Mouse (Mus musculus): Measurements from ENCODE around the gene Slc25a19. TPM values are rescaled to one million over a fixed set of nuclear protein-coding genes. Genes with fewer than 3 reads are reported as not detected.

The Slc25a19 gene
- polyA plus RNA-seq, 1 experiment = 88.3 TPM

DNA sequence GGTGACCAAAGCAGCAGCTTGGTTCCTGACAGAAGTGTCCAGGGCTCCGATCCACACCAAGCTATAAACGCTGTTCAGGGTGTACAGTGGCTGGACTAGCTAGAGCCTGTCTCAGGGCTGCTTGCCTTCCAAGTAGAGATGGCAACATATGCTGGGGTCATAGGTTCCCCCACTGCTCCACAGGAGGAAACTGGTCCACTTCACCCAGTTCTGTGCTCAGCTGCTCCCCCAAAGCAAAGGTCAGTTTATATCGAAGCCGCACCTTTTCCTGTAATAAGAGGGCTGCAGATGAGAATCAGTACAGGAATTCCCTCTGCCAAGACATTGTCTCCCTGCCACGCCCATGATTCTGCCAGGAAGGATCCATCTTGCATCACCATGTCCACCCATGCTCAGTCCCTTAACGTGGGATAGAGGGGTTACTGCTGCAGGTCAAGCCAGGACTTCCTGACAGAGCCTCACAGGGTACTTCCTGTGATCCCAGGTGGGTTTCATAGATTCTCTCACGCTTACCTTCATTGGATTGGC, 42.5 kb downstream of the Slc25a19 start:
- Histone ChIP-seq H3K27ac (ENCODE audit: insufficient read depth, low read length) (no peak overlapping the region), H3K4me3 (ENCODE audit: insufficient read depth, low read length) (no peak overlapping the region), H3K4me1 (ENCODE audit: control insufficient read depth, insufficient read depth, low read length) (no peaks in the 10 kb centered on the region)
- TF ChIP-seq POLR2A (IDR thresholded peaks at IDR 0.05; ENCODE audit: extremely low read depth, insufficient read depth, low read length) (no peak), CTCF (IDR thresholded peaks at IDR 0.05; ENCODE audit: extremely low read depth, insufficient read depth, low read length) (no peak)

DNA sequence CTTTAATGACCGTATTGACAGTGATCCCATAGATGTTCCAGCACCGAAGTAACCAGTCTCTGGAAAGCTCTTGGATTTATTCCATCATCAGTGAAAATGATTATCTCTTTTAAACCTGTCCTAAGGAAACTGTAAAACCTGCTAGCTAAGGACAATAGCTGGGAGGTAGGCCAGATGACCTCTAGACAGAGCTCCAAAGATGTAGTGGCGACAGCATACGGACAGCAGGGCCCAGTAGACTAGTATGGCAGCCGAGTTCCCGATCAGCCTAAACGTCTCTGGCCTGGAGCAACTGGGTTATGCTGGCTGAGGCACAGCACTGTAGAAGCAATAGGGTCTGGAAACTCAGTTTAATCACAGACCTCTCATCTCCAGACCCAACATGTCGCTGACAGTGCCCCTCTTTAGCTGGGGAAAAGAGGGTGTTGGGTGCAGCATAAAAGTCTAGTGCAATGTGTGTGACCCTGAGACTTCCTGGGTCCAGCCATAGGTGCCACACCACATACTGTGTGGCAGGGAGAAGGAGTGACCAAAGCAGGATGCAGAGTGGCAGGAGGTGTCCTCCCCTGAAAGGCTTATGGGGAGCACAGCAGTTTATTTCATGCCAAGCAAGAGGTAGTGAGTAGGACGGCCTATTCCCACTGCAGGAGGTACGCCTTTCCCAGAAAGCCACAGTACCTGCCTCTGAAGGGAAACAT, 43.6 kb downstream of the Slc25a19 start:
- H3K27ac ChIP-seq (ENCODE audit: insufficient read depth, low read length) = no peak overlapping the region
- no peaks in the 10 kb centered on the region for H3K4me1 ChIP-seq (ENCODE audit: control insufficient read depth, insufficient read depth, low read length)
- no peak overlapping the region for H3K4me3 ChIP-seq (ENCODE audit: insufficient read depth, low read length)
- no peak for TF ChIP-seq POLR2A (IDR thresholded peaks at IDR 0.05; ENCODE audit: extremely low read depth, insufficient read depth, low read length)
- no peak for TF ChIP-seq CTCF (IDR thresholded peaks at IDR 0.05; ENCODE audit: extremely low read depth, insufficient read depth, low read length)

DNA sequence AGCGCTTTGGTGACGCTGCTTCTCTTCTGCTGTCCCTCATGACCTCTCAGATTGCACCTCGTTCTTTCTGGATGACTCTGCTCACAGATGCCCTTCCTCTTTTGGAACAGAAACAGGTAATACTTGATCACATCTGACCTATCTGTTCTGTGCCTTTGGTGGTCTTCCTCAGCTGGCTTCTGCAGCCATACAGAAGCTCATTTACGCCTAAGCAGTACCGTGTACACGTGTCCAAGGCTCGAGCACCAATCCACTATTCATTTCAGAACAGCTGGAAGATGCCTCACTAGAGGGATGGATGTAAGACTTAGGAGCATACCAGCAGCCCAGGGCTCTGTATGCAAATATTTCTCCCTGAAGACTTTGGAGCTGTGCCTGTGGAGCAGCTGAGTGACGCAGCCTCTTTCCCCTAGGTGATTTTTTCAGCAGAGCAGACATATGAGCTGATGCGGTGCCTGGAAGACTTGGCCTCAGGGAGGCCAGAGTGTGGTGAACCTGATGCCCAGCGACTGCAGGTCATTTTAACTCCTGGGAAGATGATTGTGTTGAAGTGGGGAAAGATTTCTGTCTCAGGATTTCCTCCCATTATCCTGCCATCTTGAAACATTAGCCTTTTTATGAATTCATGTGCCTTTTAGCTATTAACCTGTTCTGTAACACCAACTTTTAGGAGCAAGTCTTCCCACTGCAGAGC, 45.0 kb downstream of the Slc25a19 start:
- no peak for TF ChIP-seq POLR2A (IDR thresholded peaks at IDR 0.05; ENCODE audit: extremely low read depth, insufficient read depth, low read length)
- TF ChIP-seq CTCF (IDR thresholded peaks at IDR 0.05; ENCODE audit: extremely low read depth, insufficient read depth, low read length) = no peak
- Histone ChIP-seq H3K4me3 (ENCODE audit: insufficient read depth, low read length) (no peak overlapping the region), H3K27ac (ENCODE audit: insufficient read depth, low read length) (no peak overlapping the region), H3K4me1 (ENCODE audit: control insufficient read depth, insufficient read depth, low read length) (no peaks in the 10 kb centered on the region)

DNA sequence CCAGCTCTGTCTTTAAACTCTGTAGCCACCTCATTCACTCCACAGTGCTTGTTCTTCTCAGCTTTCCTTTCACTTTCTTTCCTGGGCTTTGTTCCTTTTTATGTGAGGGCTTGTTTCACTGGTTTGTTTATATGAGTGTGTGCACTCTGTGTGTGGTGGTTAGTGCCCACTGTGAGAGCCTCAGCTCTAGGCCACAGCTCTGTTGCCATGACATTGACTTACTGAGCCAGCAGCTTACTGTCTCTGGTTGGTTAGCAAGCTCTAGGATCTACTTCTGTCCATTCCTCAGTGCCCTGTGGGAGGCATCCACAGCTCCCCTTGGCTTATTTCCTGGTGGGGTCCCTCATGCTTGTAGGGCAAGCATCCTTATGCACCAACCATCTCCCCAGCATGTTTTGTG, 49.0 kb downstream of the Slc25a19 start:
- Histone ChIP-seq H3K27ac (ENCODE audit: insufficient read depth, low read length) (no peak overlapping the region), H3K4me3 (ENCODE audit: insufficient read depth, low read length) (no peak overlapping the region), H3K4me1 (ENCODE audit: control insufficient read depth, insufficient read depth, low read length) (no peaks in the 10 kb centered on the region)
- TF ChIP-seq POLR2A (IDR thresholded peaks at IDR 0.05; ENCODE audit: extremely low read depth, insufficient read depth, low read length) = no peak
- no peak for TF ChIP-seq CTCF (IDR thresholded peaks at IDR 0.05; ENCODE audit: extremely low read depth, insufficient read depth, low read length)

DNA sequence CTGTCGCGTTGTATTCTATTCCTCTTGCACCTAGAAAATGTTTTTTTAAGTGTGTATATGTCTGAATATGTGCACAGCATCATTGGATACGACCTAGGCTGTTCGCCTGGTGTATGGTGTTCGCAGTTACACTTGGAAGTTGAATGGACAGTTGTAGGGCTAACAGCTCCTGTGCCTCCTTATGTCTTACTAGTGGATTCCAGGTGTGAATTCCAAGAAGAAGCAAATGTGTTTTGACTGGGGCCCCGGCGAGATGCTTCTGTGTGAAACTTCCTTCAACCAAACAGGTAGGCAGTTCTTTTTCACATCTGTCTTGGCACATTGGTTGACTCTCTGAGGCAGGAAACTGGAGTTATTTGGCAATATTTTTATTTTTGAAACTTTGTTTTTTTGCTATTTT, 63.1 kb downstream of the Slc25a19 start:
- Histone ChIP-seq H3K4me1 (ENCODE audit: control insufficient read depth, insufficient read depth, low read length) (no peaks in the 10 kb centered on the region), H3K27ac (ENCODE audit: insufficient read depth, low read length) (no peak overlapping the region), H3K4me3 (ENCODE audit: insufficient read depth, low read length) (peak overlapping the region; percentile 76)
- TF ChIP-seq CTCF (IDR thresholded peaks at IDR 0.05; ENCODE audit: extremely low read depth, insufficient read depth, low read length) = no peak
- no peak for TF ChIP-seq POLR2A (IDR thresholded peaks at IDR 0.05; ENCODE audit: extremely low read depth, insufficient read depth, low read length)

Other genes starting within 250 kb of the Slc25a19 start
- gene Cdr2l, start 246.4 kb downstream of the Slc25a19 start, polyA plus RNA-seq (2012; rRNA removed) = 20.6 and 21.5 TPM in 2 replicates
- gene Mrpl58, start 224.5 kb downstream of the Slc25a19 start, polyA plus RNA-seq (2012; rRNA removed) = 121 and 124 TPM in 2 replicates
- gene Atp5h, start 208.3 kb downstream of the Slc25a19 start, polyA plus RNA-seq (2012; rRNA removed) = 720 and 722 TPM in 2 replicates
- 75.0 and 81.1 TPM in 2 replicates for gene Kctd2, start 208.2 kb downstream of the Slc25a19 start, polyA plus RNA-seq (2012; rRNA removed)
- not detected in 2 replicates for gene Trim80, start 187.8 kb downstream of the Slc25a19 start, polyA plus RNA-seq (2012; rRNA removed)
- not detected in 2 replicates for gene Slc16a5, start 165.8 kb downstream of the Slc25a19 start, polyA plus RNA-seq (2012; rRNA removed)
- gene Armc7, start 152.6 kb downstream of the Slc25a19 start, polyA plus RNA-seq (2012; rRNA removed) = 8.7 and 11.7 TPM in 2 replicates
- 85.5 and 85.8 TPM in 2 replicates for gene Nt5c, start 136.4 kb downstream of the Slc25a19 start, polyA plus RNA-seq (2012; rRNA removed)
- 206 and 211 TPM in 2 replicates for gene Jpt1, start 113.9 kb downstream of the Slc25a19 start, polyA plus RNA-seq (2012; rRNA removed)
- gene Sumo2, start 92.0 kb downstream of the Slc25a19 start, polyA plus RNA-seq (2012; rRNA removed) = 329 and 331 TPM in 2 replicates
- gene Nup85, start 63.9 kb downstream of the Slc25a19 start, polyA plus RNA-seq (2012; rRNA removed) = 70.6 and 70.8 TPM in 2 replicates
- gene Mrps7, start 24.4 kb downstream of the Slc25a19 start, polyA plus RNA-seq (2012; rRNA removed) = 46.6 and 50.5 TPM in 2 replicates
- gene Gga3, start 24.2 kb downstream of the Slc25a19 start, polyA plus RNA-seq (2012; rRNA removed) = 55.4 and 56.5 TPM in 2 replicates
- 37.2 and 39.7 TPM in 2 replicates for gene Mif4gd, start 15.3 kb downstream of the Slc25a19 start, polyA plus RNA-seq (2012; rRNA removed)
- gene Grb2, start 80.3 kb upstream of the Slc25a19 start, polyA plus RNA-seq (2012; rRNA removed) = 106 and 110 TPM in 2 replicates
- 44.8 and 45.7 TPM in 2 replicates for gene Tmem94, start 137.1 kb upstream of the Slc25a19 start, polyA plus RNA-seq (2012; rRNA removed)
- gene Caskin2, start 185.3 kb upstream of the Slc25a19 start, polyA plus RNA-seq (2012; rRNA removed) = 22.1 and 24.1 TPM in 2 replicates
- 15.3 and 15.8 TPM in 2 replicates for gene Tsen54, start 186.4 kb upstream of the Slc25a19 start, polyA plus RNA-seq (2012; rRNA removed)
- 3.1 and 3.2 TPM in 2 replicates for gene Llgl2, start 195.8 kb upstream of the Slc25a19 start, polyA plus RNA-seq (2012; rRNA removed)
- 1.1 TPM in 2 replicates for gene Myo15b, start 230.1 kb upstream of the Slc25a19 start, polyA plus RNA-seq (2012; rRNA removed)